Mouse (Mus musculus): ENCODE measurements at regions not wholly inside any gene's neighbourhood (a gene's known extent, or its start where the extent isn't known, plus 50 kb on each side); places are given as distances from the start of the nearest gene placed in this dataset.
A peak's percentile ranks its signal among the peaks of the same experiment; 100 is the strongest.

DNA sequence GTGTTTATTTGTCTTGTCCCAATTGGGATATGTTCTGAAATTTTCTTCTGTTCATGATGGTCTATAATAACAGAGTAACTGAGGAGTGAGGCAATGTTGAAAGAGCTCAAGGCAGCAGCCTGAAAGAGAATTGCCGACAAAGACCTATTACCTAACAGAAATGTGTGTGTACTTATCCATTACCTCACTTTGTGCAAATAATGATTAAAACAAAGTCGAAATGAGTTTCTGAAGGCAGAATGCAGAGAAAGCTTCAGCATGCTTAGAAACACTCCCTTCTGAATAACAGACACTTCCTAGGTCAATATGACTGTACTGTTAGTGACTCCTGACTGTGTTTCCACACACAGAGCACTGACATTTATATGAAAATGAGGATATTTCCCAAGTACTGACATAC, 63.0 kb downstream of the Kbtbd8 start:
- no peak overlapping the region for H3K4me2 ChIP-seq (ENCODE audit: low read depth, low read length, poor library complexity, severe bottlenecking)
- ATAC-seq (ENCODE audit: low FRiP score) (no peak), DNase-seq (ENCODE audit: low spot score) (no peak)
- H3K9ac ChIP-seq (replicated peaks; ENCODE audit: low read length, poor library complexity, severe bottlenecking): no peak overlapping the region
- WGBS: 77% methylated on average over 2 of the region's 2 CpGs
- H3K27ac ChIP-seq (ENCODE audit: low read depth, low read length): no peak overlapping the region
- no peak overlapping the region for H3K4me3 ChIP-seq (ENCODE audit: low read depth, low read length)
- H3K36me3 ChIP-seq (ENCODE audit: insufficient read depth, low read length): no peaks in the 10 kb centered on the region
- no peaks in the 10 kb centered on the region for H3K4me1 ChIP-seq (ENCODE audit: insufficient read depth, low read length)
- no peaks in the 10 kb centered on the region for H3K27me3 ChIP-seq (ENCODE audit: insufficient read depth, low read length)
- no peaks in the 10 kb centered on the region for H3K9me3 ChIP-seq (ENCODE audit: low read length)
- TF ChIP-seq CTCF (IDR thresholded peaks at IDR 0.05): no peak

DNA sequence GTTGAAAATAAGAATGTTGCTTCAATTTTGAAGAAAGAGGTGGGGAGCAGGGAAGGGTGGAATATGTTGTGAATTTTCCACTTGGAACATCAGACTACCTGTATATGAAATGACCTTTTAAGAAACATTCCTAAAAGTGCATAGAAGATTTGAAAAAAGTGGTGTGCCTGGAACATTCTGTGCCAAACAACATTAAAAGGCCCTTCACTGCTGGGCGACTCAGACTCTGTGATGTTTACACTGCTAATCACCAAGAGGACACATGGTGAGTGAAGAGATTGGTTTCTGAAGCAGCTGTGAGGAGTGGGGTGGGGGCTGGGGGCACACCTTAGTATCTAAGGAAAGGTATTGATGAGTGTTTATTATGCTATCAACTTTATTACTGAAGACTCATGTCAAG, 65.2 kb downstream of the Kbtbd8 start:
- Histone ChIP-seq H3K9me3 (ENCODE audit: low read length) (no peaks in the 10 kb centered on the region), H3K4me1 (ENCODE audit: insufficient read depth, low read length) (no peaks in the 10 kb centered on the region), H3K27me3 (ENCODE audit: insufficient read depth, low read length) (peaks cover 8% of the 10 kb centered on the region; the same call in 1 of the 2 replicates), H3K9ac (replicated peaks; ENCODE audit: low read length, poor library complexity, severe bottlenecking) (no peak overlapping the region), H3K27ac (ENCODE audit: low read depth, low read length) (no peak overlapping the region), H3K4me3 (ENCODE audit: low read depth, low read length) (no peak overlapping the region), H3K36me3 (ENCODE audit: insufficient read depth, low read length) (no peaks in the 10 kb centered on the region), H3K4me2 (ENCODE audit: low read depth, low read length, poor library complexity, severe bottlenecking) (no peak overlapping the region)
- DNase-seq (ENCODE audit: low spot score) (no peak), ATAC-seq (ENCODE audit: low FRiP score) (no peak)
- no peak for TF ChIP-seq CTCF (IDR thresholded peaks at IDR 0.05)
- 53% methylated on average over 1 of the region's 1 CpGs for WGBS

DNA sequence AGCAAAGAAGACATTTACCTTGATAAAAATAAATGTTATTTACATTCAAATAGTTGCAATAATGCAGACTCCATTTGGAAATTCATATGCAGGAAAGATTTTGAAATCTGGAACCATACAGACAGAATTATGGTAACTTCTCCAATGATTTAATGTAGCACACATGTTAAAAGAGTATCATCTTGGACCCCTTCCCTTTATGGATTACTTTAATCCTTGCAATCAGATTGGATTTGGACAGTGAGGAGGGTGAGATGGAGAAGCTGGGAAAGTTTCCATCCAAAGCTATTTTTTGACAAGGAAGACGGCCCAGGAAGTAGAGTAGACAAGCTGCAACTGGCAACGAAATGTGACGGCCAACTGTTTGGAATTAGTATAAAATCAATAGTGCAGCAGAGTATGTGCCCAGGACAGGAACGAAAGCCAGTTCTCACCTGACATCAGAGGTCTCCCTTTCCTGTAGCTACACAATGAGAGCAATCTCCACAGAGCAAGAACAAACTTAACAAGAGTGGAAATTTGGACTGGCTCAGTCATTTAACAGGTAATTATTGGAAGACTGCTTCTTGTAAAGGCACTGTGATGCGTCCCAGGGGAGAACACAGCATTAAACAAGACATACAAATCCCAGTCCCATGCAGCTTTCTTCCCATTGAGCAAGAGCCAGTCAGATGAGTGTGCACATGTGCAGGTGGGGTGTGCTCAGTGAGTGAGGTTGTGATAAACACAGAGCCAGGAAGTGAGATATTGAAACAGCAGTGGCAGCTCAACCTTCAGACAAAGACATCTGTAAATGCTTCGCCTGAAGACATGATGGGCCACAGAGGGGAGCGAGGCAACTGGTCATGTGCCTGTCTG, 68.3 kb downstream of the Kbtbd8 start:
- no peak for DNase-seq (ENCODE audit: low spot score)
- 80% methylated on average over 7 of the region's 7 CpGs for WGBS
- no peaks in the 10 kb centered on the region for H3K4me1 ChIP-seq (ENCODE audit: insufficient read depth, low read length)
- H3K4me3 ChIP-seq (ENCODE audit: low read depth, low read length): no peak overlapping the region
- ATAC-seq (ENCODE audit: low FRiP score): no peak
- H3K27me3 ChIP-seq (ENCODE audit: insufficient read depth, low read length): peaks cover 8% of the 10 kb centered on the region; the same call in 1 of the 2 replicates
- no peaks in the 10 kb centered on the region for H3K36me3 ChIP-seq (ENCODE audit: insufficient read depth, low read length)
- no peak overlapping the region for H3K4me2 ChIP-seq (ENCODE audit: low read depth, low read length, poor library complexity, severe bottlenecking)
- TF ChIP-seq CTCF (IDR thresholded peaks at IDR 0.05): no peak
- H3K9me3 ChIP-seq (ENCODE audit: low read length): no peaks in the 10 kb centered on the region
- H3K9ac ChIP-seq (replicated peaks; ENCODE audit: low read length, poor library complexity, severe bottlenecking): no peak overlapping the region
- H3K27ac ChIP-seq (ENCODE audit: low read depth, low read length): no peak overlapping the region

DNA sequence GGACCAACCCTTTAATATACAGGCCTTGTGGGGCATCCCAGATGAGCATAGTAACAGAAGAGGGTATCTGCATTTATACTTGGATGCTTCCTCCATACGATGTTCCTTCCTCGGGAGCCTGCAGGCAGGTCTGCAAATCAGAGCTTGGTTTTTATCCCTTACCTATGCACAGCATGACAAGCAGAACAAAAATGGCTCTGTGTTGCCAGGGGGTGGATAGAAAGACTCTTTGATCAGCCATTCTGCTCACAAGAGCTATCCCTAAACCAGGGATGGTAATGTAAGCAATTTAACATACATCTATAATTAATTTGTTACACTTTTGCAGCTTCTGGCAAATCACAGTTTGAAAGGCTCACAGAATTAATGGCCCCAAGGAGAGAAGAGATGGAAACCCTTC, 79.6 kb downstream of the Kbtbd8 start:
- TF ChIP-seq CTCF (IDR thresholded peaks at IDR 0.05): no peak
- Histone ChIP-seq H3K4me2 (ENCODE audit: low read depth, low read length, poor library complexity, severe bottlenecking) (no peak overlapping the region), H3K27me3 (ENCODE audit: insufficient read depth, low read length) (no peaks in the 10 kb centered on the region), H3K27ac (ENCODE audit: low read depth, low read length) (no peak overlapping the region), H3K4me3 (ENCODE audit: low read depth, low read length) (no peak overlapping the region), H3K36me3 (ENCODE audit: insufficient read depth, low read length) (no peaks in the 10 kb centered on the region), H3K9me3 (ENCODE audit: low read length) (no peaks in the 10 kb centered on the region), H3K9ac (replicated peaks; ENCODE audit: low read length, poor library complexity, severe bottlenecking) (no peak overlapping the region), H3K4me1 (ENCODE audit: insufficient read depth, low read length) (no peaks in the 10 kb centered on the region)
- no peak for ATAC-seq (ENCODE audit: low FRiP score)
- WGBS: 32% methylated on average over 2 of the region's 2 CpGs
- DNase-seq (ENCODE audit: low spot score): no peak

DNA sequence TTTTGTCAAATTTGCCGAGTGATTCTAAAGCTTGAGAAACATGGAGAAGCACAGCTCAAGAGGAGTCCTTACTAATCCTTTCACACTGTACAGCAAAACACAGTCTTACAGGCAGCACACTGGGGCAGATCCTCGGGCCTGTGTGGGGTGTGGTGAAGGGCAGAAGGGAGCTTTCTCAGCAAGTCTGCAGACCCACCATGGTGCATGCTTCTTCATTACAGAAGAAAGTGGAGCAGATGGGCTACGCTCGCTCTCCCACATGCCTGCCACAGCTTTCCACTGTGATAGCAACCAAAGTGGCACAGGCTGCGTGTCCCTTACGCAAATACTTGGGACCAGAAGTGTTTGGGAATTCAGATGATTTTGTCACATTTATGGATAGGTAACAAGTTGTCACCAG, 81.6 kb downstream of the Kbtbd8 start:
- H3K27ac ChIP-seq (ENCODE audit: low read depth, low read length): no peak overlapping the region
- 0 out of 2 replicates have a peak, but pooled peaks cover 5% of the 10 kb centered on the region for H3K4me1 ChIP-seq (ENCODE audit: insufficient read depth, low read length)
- DNase-seq (ENCODE audit: low spot score): peak; percentile 7
- ATAC-seq (ENCODE audit: low FRiP score): no peak
- no peak overlapping the region for H3K4me3 ChIP-seq (ENCODE audit: low read depth, low read length)
- no peak for TF ChIP-seq CTCF (IDR thresholded peaks at IDR 0.05)
- H3K36me3 ChIP-seq (ENCODE audit: insufficient read depth, low read length): no peaks in the 10 kb centered on the region
- no peaks in the 10 kb centered on the region for H3K9me3 ChIP-seq (ENCODE audit: low read length)
- 76% methylated on average over 6 of the region's 6 CpGs for WGBS
- H3K4me2 ChIP-seq (ENCODE audit: low read depth, low read length, poor library complexity, severe bottlenecking): no peak overlapping the region
- no peaks in the 10 kb centered on the region for H3K27me3 ChIP-seq (ENCODE audit: insufficient read depth, low read length)
- no peak overlapping the region for H3K9ac ChIP-seq (replicated peaks; ENCODE audit: low read length, poor library complexity, severe bottlenecking)

DNA sequence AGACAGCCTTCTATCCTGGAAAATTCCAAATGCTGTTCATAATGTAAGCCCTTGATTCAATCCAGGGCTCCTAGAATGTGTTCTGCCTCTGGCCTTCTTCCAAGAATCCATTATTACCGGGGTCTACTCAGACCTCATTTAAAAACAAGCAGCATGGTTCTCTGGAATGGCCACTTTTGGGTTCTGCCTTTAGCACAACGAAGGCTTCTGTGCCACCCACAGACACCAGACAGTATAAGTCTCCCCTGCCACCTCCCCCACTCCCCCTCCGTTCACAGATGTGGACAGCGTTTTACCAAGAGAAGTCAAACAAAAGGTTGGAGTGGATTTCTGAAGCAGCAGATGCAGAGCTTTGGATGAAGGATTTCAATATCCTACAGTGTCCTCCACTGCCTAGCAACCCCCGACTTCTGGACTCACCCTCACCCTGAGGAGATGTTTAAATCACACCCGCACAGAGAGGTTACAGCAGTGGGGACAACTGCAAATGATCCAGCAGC, 85.3 kb downstream of the Kbtbd8 start:
- Histone ChIP-seq H3K36me3 (ENCODE audit: insufficient read depth, low read length) (no peaks in the 10 kb centered on the region), H3K9me3 (ENCODE audit: low read length) (no peaks in the 10 kb centered on the region), H3K4me3 (ENCODE audit: low read depth, low read length) (no peak overlapping the region), H3K4me1 (ENCODE audit: insufficient read depth, low read length) (0 out of 2 replicates have a peak, but pooled peaks cover 5% of the 10 kb centered on the region), H3K27me3 (ENCODE audit: insufficient read depth, low read length) (no peaks in the 10 kb centered on the region), H3K9ac (replicated peaks; ENCODE audit: low read length, poor library complexity, severe bottlenecking) (no peak overlapping the region), H3K27ac (ENCODE audit: low read depth, low read length) (0 out of 2 replicates have a peak overlapping the region, but pooled peaks have one; percentile 12), H3K4me2 (ENCODE audit: low read depth, low read length, poor library complexity, severe bottlenecking) (peak overlapping the region; percentile 32)
- WGBS: 11% methylated on average over 6 of the region's 6 CpGs
- peak; percentile 68 for DNase-seq (ENCODE audit: low spot score)
- TF ChIP-seq CTCF (IDR thresholded peaks at IDR 0.05): no peak
- peak; percentile 70 for ATAC-seq (ENCODE audit: low FRiP score)
